Mouse (Mus musculus): Measurements from ENCODE around the gene Qars.

GRCm38 (mm10) chr9:108499943-108500342 lies 7.6 kb upstream of the Qars start:
- TF ChIP-seq POLR2A (IDR thresholded peaks at IDR 0.05; ENCODE audit: control insufficient read depth, low read depth, low read length): no peak
- TF ChIP-seq CTCF (IDR thresholded peaks at IDR 0.05; ENCODE audit: control insufficient read depth, insufficient read depth, insufficient replicate concordance, low read depth, low read length): no peak
